Mouse (Mus musculus) hindbrain, embryonic 13.5 days (tissue): Measurements from ENCODE around the gene Rsg1. TPM values are rescaled to one million over a fixed set of nuclear protein-coding genes. Genes with fewer than 3 reads are reported as not detected.
A peak's percentile ranks its signal among the peaks of the same experiment; 100 is the strongest.

Experiments used
- ATAC-seq: fragments of 200-750 bp; cut with Nextera tagmentation; 2 replicates; pipeline ENCODE4 v1.8.0; 2017; ENCODE audit warnings: moderate TSS enrichment; ENCODE audit not compliant: low FRiP score
- H3K27ac ChIP-seq: fragments of 300-500 bp; sonication (generic); 2 replicates; pipeline ENCODE4 v1.5.1; 2015; ENCODE audit warnings: inconsistent platforms, mild to moderate bottlenecking, moderate library complexity
- H3K27me3 ChIP-seq: fragments of 300-500 bp; sonication (generic); 2 replicates; pipeline ENCODE4 v1.6.1; 2015; ENCODE audit warnings: mild to moderate bottlenecking, inconsistent platforms
- H3K36me3 ChIP-seq: fragments of 300-500 bp; sonication (generic); 2 replicates; pipeline ENCODE4 v1.6.1; 2015; ENCODE audit warnings: mild to moderate bottlenecking, inconsistent platforms
- H3K4me1 ChIP-seq: fragments of 300-500 bp; sonication (generic); replicated peaks from 2 replicates; pipeline ENCODE4 v1.6.1; 2015; ENCODE audit warnings: inconsistent platforms
- H3K4me2 ChIP-seq: fragments of 300-500 bp; sonication (generic); 2 replicates; pipeline ENCODE4 v1.6.1; 2015; ENCODE audit warnings: inconsistent platforms, mild to moderate bottlenecking, moderate library complexity
- H3K4me3 ChIP-seq: fragments of 300-500 bp; sonication (generic); 2 replicates; pipeline ENCODE4 v1.5.1; 2015; ENCODE audit warnings: mild to moderate bottlenecking, inconsistent platforms
- H3K9ac ChIP-seq: fragments of 300-500 bp; sonication (generic); 2 replicates; pipeline ENCODE4 v1.6.1; 2015; ENCODE audit warnings: mild to moderate bottlenecking, inconsistent platforms
- H3K9me3 ChIP-seq: fragments of 300-500 bp; sonication (generic); 2 replicates; pipeline ENCODE4 v1.6.1; 2016; ENCODE audit warnings: inconsistent platforms
- WGBS: fragments of 180-500 bp; shearing (Covaris S2); methylation state at CpG from one replicate; pipeline ENCODE4 v1.1.7; 2015; 5-methylcytosine and 5-hydroxymethylcytosine counted together
- polyA plus RNA-seq: library from polyadenylated mRNA; unstranded; fragments of >200 nt; fragmentation: Nextera tagmentation; extraction: Ambion mirVana; gene quantifications from 2 replicates; pipeline ENCODE4 v1.2.1, GENCODE M21; 2015

Gene Rsg1
- polyA plus RNA-seq, 1 experiment from 2014 or later: 8.5 TPM

GRCm38 (mm10) chr4:141241861-141242260 lies 28.1 kb downstream of the Rsg1 start:
- H3K9me3 ChIP-seq: no peaks in the 10 kb centered on the region
- peaks cover 67% of the 10 kb centered on the region for H3K4me1 ChIP-seq
- H3K27ac ChIP-seq: no peak overlapping the region
- peaks cover 98% of the 10 kb centered on the region for H3K27me3 ChIP-seq
- ATAC-seq: no peak
- H3K36me3 ChIP-seq: no peaks in the 10 kb centered on the region
- no peak overlapping the region for H3K4me3 ChIP-seq
- 33% methylated on average over 15 of the region's 15 CpGs for WGBS
- H3K9ac ChIP-seq: no peak overlapping the region
- no peak overlapping the region for H3K4me2 ChIP-seq

- H3K4me3 ChIP-seq: no peak overlapping the region
- no peak overlapping the region for H3K27ac ChIP-seq
- peaks cover 75% of the 10 kb centered on the region for H3K4me1 ChIP-seq
- H3K27me3 ChIP-seq: peaks cover 99% of the 10 kb centered on the region
- ATAC-seq: no peak
- H3K4me2 ChIP-seq: no peak overlapping the region
- H3K9me3 ChIP-seq: no peaks in the 10 kb centered on the region
- H3K36me3 ChIP-seq: no peaks in the 10 kb centered on the region
- no peak overlapping the region for H3K9ac ChIP-seq
- WGBS: 8% methylated on average over 11 of the region's 11 CpGs
Measured at GRCm38 (mm10) chr4:141242651-141243241, 29.0 kb downstream of the Rsg1 start.

GRCm38 (mm10) chr4:141243636-141244035 lies 29.9 kb downstream of the Rsg1 start:
- ATAC-seq: no peak

DNA sequence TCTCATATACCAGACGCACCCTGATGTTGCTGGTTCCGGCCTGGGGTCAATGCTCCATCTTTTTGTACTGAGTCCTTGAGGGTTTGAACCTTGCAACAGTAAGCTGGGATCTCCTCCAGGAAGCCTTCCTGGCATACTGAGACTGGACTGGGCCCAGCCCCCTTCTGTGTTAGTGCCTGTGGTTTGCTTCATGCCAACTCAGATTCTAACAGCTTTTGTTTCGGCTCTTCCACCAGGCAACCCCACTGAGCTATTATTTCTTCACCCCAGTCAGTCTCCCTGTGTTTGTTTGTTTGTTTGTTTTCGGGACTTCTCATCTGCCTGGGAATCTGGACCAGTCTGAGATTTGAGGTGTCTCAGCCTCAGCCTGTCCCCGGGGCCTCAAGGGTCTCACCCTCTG lies 30.6 kb downstream of the Rsg1 start:
- WGBS: 36% methylated on average over 5 of the region's 5 CpGs
- no peak; the same call in 1 of the 2 replicates for ATAC-seq
- Histone ChIP-seq H3K9me3 (no peaks in the 10 kb centered on the region), H3K27me3 (peaks cover 100% of the 10 kb centered on the region), H3K36me3 (no peaks in the 10 kb centered on the region), H3K4me3 (no peak overlapping the region), H3K9ac (no peak overlapping the region), H3K4me1 (peaks cover 78% of the 10 kb centered on the region), H3K27ac (peak overlapping the region; percentile 84), H3K4me2 (peak overlapping the region; percentile 32)

More at GRCm38 (mm10) chr4:141243636-141244035, 29.9 kb downstream of the Rsg1 start:
- H3K27me3 ChIP-seq: peaks cover 100% of the 10 kb centered on the region
- WGBS: 68% methylated on average over 5 of the region's 5 CpGs
- no peak overlapping the region for H3K9ac ChIP-seq
- H3K9me3 ChIP-seq: no peaks in the 10 kb centered on the region
- no peak overlapping the region for H3K4me2 ChIP-seq
- H3K4me3 ChIP-seq: no peak overlapping the region
- no peak overlapping the region for H3K27ac ChIP-seq
- no peaks in the 10 kb centered on the region for H3K36me3 ChIP-seq
- H3K4me1 ChIP-seq: peaks cover 84% of the 10 kb centered on the region

- peak; percentile 37 for ATAC-seq
- 12% methylated on average over 9 of the region's 9 CpGs for WGBS
- Histone ChIP-seq H3K9me3 (no peaks in the 10 kb centered on the region), H3K9ac (0 out of 2 replicates have a peak overlapping the region, but pooled peaks have one; percentile 35), H3K27me3 (peaks cover 99% of the 10 kb centered on the region), H3K27ac (peak overlapping the region; percentile 84), H3K36me3 (no peaks in the 10 kb centered on the region), H3K4me1 (peaks cover 72% of the 10 kb centered on the region), H3K4me3 (no peak overlapping the region), H3K4me2 (peak overlapping the region; percentile 32)
Measured at GRCm38 (mm10) chr4:141244931-141245425, 31.2 kb downstream of the Rsg1 start.

- Histone ChIP-seq H3K27ac (no peak overlapping the region), H3K4me1 (peaks cover 64% of the 10 kb centered on the region), H3K27me3 (peaks cover 97% of the 10 kb centered on the region), H3K9me3 (no peaks in the 10 kb centered on the region), H3K9ac (no peak overlapping the region; the same call in 1 of the 2 replicates), H3K4me2 (peak overlapping the region; percentile 58), H3K36me3 (no peaks in the 10 kb centered on the region), H3K4me3 (peak overlapping the region; percentile 41; the same call in 1 of the 2 replicates)
- no peak for ATAC-seq
- WGBS: 21% methylated on average over 24 of the region's 24 CpGs
Measured at GRCm38 (mm10) chr4:141246089-141246997, 32.6 kb downstream of the Rsg1 start.

DNA sequence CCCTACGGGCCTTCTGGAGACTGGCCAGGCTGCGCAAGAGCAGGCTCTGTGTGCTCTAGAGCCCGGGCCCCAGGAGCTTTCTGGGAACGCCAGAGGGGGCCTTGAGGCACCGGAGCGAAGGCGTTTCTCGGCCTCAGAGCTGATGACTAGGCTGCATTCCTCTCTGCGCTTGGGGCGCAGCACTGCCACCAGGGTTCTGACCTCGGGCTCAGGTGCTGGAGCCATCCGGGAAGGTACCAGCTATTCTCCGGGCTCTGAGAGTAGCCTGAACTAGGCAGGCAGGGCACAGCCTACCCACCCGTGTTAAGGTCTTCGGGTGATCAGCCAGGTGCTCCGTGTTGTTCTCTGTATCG lies 33.2 kb downstream of the Rsg1 start:
- Histone ChIP-seq H3K36me3 (no peaks in the 10 kb centered on the region), H3K4me1 (peaks cover 64% of the 10 kb centered on the region), H3K27ac (no peak overlapping the region), H3K9ac (no peak overlapping the region; the same call in 1 of the 2 replicates), H3K4me2 (peak overlapping the region; percentile 58), H3K9me3 (no peaks in the 10 kb centered on the region), H3K27me3 (peaks cover 95% of the 10 kb centered on the region), H3K4me3 (peak overlapping the region; percentile 41)
- WGBS: 6% methylated on average over 17 of the region's 17 CpGs
- ATAC-seq: no peak

- H3K4me1 ChIP-seq: peaks cover 54% of the 10 kb centered on the region
- under 1% methylated on average over 60 of the region's 60 CpGs for WGBS
- H3K36me3 ChIP-seq: no peaks in the 10 kb centered on the region
- H3K4me3 ChIP-seq: peak overlapping the region; percentile 41
- H3K27me3 ChIP-seq: peaks cover 85% of the 10 kb centered on the region
- H3K27ac ChIP-seq: no peak overlapping the region
- peak overlapping the region; percentile 58 for H3K4me2 ChIP-seq
- 0 out of 2 replicates have a peak, but pooled peaks have one; percentile 29 for ATAC-seq
- peak overlapping the region; percentile 49 for H3K9ac ChIP-seq
- H3K9me3 ChIP-seq: no peaks in the 10 kb centered on the region
Measured at GRCm38 (mm10) chr4:141247776-141248613, 34.2 kb downstream of the Rsg1 start.

DNA sequence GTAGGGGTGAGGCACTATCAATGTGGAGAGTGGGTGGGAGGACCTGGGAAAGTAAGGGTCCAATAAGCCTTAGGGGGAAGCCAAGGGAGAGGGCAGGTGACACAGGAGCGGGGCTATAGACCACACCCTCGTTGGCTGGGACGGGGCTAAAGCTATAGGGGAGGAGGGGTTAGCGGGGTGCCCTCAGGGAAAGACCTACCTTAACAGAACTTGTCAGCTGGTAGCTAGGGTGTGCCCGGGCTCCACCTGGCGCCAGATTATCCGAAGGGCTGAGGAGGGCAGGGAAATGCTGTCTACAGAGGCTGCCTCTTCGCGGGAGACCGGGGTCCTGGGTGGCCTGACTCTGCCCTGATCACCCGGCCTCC lies 34.8 kb downstream of the Rsg1 start:
- H3K4me1 ChIP-seq: peaks cover 48% of the 10 kb centered on the region
- no peak overlapping the region for H3K9ac ChIP-seq
- 0 out of 2 replicates have a peak overlapping the region, but pooled peaks have one; percentile 58 for H3K4me2 ChIP-seq
- ATAC-seq: no peak
- no peaks in the 10 kb centered on the region for H3K9me3 ChIP-seq
- H3K27ac ChIP-seq: no peak overlapping the region
- WGBS: 11% methylated on average over 11 of the region's 11 CpGs
- no peaks in the 10 kb centered on the region for H3K36me3 ChIP-seq
- peaks cover 79% of the 10 kb centered on the region for H3K27me3 ChIP-seq
- peak overlapping the region; percentile 41; the same call in 1 of the 2 replicates for H3K4me3 ChIP-seq

DNA sequence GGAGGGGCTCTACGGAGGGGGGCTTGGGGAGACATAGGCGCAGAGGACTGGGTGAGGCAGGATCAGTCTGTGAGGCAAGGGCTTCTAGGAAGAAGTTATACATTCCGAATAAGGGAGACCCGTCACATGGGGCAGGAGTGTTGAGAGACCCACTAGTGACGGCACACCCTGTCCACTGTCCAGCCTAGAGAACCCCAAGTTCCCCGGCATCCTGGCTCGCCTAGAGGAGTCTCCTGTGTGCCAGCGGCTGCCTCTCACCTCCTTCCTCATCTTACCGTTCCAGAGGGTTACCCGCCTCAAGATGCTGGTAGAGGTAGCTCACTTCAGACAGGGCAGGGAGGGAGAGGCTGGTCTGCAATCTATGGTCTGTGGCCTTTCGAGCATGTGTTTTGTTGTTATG lies 35.6 kb downstream of the Rsg1 start:
- Histone ChIP-seq H3K36me3 (no peaks in the 10 kb centered on the region), H3K27ac (no peak overlapping the region), H3K9me3 (no peaks in the 10 kb centered on the region), H3K9ac (no peak overlapping the region), H3K4me3 (no peak overlapping the region), H3K27me3 (peaks cover 71% of the 10 kb centered on the region), H3K4me1 (peaks cover 46% of the 10 kb centered on the region), H3K4me2 (no peak overlapping the region)
- ATAC-seq: no peak
- 77% methylated on average over 11 of the region's 11 CpGs for WGBS

- H3K9me3 ChIP-seq: no peaks in the 10 kb centered on the region
- H3K4me2 ChIP-seq: no peak overlapping the region
- no peak overlapping the region for H3K9ac ChIP-seq
- peaks cover 54% of the 10 kb centered on the region for H3K27me3 ChIP-seq
- H3K27ac ChIP-seq: no peak overlapping the region
- no peaks in the 10 kb centered on the region for H3K36me3 ChIP-seq
- no peak overlapping the region for H3K4me3 ChIP-seq
- ATAC-seq: no peak
- H3K4me1 ChIP-seq: peaks cover 35% of the 10 kb centered on the region
- WGBS: 70% methylated on average over 8 of the region's 8 CpGs
Measured at GRCm38 (mm10) chr4:141251071-141251470, 37.3 kb downstream of the Rsg1 start.

DNA sequence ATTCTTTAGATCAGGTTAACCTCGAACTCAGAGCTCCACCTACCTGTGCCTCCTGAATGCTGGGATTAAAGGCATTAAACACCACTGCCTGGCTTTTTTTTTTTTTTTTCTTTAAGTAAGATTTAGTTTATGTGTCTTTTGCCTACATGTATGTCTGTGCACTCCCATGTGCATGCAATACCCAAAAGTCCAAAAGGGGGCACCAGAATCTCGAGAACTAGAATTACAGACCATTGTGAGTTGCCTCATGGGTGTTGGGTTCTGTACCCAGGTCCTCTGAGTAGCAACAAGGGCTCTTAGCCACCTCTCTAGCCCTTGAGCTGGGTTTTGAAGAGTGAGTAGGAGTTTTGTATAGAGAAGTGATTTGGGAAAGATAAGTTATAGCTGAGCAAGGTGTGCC lies 38.9 kb downstream of the Rsg1 start:
- ATAC-seq: no peak
- peaks cover 19% of the 10 kb centered on the region for H3K4me1 ChIP-seq
- H3K4me2 ChIP-seq: no peak overlapping the region
- H3K4me3 ChIP-seq: no peak overlapping the region
- peaks cover 39% of the 10 kb centered on the region for H3K27me3 ChIP-seq
- no peak overlapping the region for H3K27ac ChIP-seq
- no peaks in the 10 kb centered on the region for H3K9me3 ChIP-seq
- WGBS: 77% methylated on average over 2 of the region's 2 CpGs
- no peaks in the 10 kb centered on the region for H3K36me3 ChIP-seq
- H3K9ac ChIP-seq: no peak overlapping the region
